Mouse (Mus musculus) C2C12 (cell line): ENCODE measurements around the gene Gm20388. TPM values are rescaled to one million over a fixed set of nuclear protein-coding genes. Genes with fewer than 3 reads are reported as not detected.
A peak's percentile ranks its signal among the peaks of the same experiment; 100 is the strongest.

ENCODE experiments used
- H3K27me3 ChIP-seq: one replicate; pipeline ENCODE4 v1.6.1; 2011; ENCODE audit not compliant: control insufficient read depth, insufficient read depth, insufficient read length
- H3K36me3 ChIP-seq: one replicate; pipeline ENCODE4 v1.6.1; 2011; ENCODE audit not compliant: control insufficient read depth, insufficient read depth
- H3K4me3 ChIP-seq: one replicate; pipeline ENCODE4 v1.5.1; 2011; ENCODE audit warnings: mild to moderate bottlenecking, control low read depth; ENCODE audit not compliant: poor library complexity, insufficient read depth, severe bottlenecking
- H3K79me2 ChIP-seq: one replicate; pipeline ENCODE4 v1.6.1; 2011; ENCODE audit not compliant: control insufficient read depth, insufficient read depth
- H3K79me3 ChIP-seq: one replicate; pipeline ENCODE4 v1.6.1; 2011; ENCODE audit warnings: low read depth, control low read depth
- H3ac ChIP-seq: one replicate; pipeline ENCODE3; 2011; ENCODE audit warnings: low read depth; ENCODE audit not compliant: control insufficient read depth, insufficient read length
- CEBPB ChIP-seq: IDR thresholded peaks from one replicate; pipeline ENCODE4 v1.6.1; 2011; ENCODE audit warnings: low read depth, mild to moderate bottlenecking, control low read depth, moderate library complexity
- CTCF ChIP-seq: IDR thresholded peaks from one replicate; pipeline ENCODE4 v1.5.1; 2011; ENCODE audit not compliant: control insufficient read depth, insufficient read depth, insufficient read length
- FOSL1 ChIP-seq: IDR thresholded peaks from one replicate; pipeline ENCODE4 v1.8.0; 2011; ENCODE audit warnings: mild to moderate bottlenecking, low read length; ENCODE audit not compliant: poor library complexity, insufficient read depth, severe bottlenecking
- MAX ChIP-seq: IDR thresholded peaks from one replicate; pipeline ENCODE4 v1.6.1; 2011; ENCODE audit warnings: mild to moderate bottlenecking, control low read depth
- MYOD1 ChIP-seq: IDR thresholded peaks from one replicate; pipeline ENCODE4 v1.6.1; 2011; ENCODE audit warnings: low read depth; ENCODE audit not compliant: control insufficient read depth, insufficient read length
- MYOG ChIP-seq: IDR thresholded peaks from one replicate; pipeline ENCODE4 v1.6.1; 2011; ENCODE audit not compliant: control insufficient read depth, insufficient read length; ENCODE audit errors: extremely low read depth
- USF1 ChIP-seq: IDR thresholded peaks from one replicate; pipeline ENCODE4 v1.6.1; 2011; ENCODE audit warnings: low read depth, mild to moderate bottlenecking, control low read depth, moderate library complexity
- polyA plus RNA-seq: library from polyadenylated mRNA; unstranded; fragments of >200 nt; fragmentation: generic; extraction: Trizol; gene quantifications from one replicate; pipeline ENCODE4 v1.2.1, GENCODE M21; 2012; ENCODE audit warnings: missing spikeins

Gm20388 gene
- polyA plus RNA-seq, 1 experiment: 15.0 TPM

DNA sequence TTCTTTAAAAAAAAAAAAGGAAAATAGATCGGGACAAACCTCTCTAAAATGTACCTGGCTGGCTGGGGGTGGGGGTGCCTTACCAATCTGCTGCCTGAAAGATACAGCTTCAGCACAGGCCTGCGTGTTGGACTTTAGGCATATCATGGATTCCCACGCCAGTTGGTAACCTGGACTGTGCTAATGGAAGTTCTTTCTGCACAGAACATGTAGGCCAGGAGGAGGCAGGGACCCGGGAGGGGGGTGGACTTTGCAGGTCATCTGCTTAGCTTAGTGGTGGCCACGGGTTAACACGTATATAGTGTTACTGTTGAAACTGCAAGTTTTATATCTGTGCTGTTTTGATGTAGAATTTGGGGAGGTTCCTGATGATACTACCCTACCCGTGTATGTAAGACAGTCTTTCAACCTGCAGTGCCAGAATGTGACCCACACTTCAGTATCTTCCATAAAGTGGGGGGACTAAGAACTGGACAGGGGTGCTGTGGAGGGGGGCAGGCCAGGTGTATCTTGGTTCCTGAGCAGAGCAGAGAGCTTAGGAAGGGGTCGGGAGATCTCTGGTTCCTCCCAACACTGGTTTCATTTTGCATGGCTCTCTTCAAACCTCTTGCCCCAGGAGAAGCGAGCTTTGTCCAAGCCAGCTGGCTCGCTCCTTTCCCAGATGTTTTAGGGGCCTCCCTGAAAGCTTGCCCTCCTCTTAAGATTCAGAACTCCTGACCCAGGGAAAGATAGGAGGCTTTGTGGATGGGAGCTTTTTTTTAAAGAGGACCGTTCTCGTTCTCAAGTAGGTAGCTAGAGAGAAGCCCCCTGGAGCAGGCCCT lies 1209.2 kb downstream of the Gm20388 start:
- TF ChIP-seq USF1 (no peak), FOSL1 (no peak), MYOG (no peak), MAX (no peak), CEBPB (no peak), MYOD1 (no peak), CTCF (no peak)
- Histone ChIP-seq H3K27me3 (no peaks in the 10 kb centered on the region), H3K4me3 (peak overlapping the region; percentile 68)

DNA sequence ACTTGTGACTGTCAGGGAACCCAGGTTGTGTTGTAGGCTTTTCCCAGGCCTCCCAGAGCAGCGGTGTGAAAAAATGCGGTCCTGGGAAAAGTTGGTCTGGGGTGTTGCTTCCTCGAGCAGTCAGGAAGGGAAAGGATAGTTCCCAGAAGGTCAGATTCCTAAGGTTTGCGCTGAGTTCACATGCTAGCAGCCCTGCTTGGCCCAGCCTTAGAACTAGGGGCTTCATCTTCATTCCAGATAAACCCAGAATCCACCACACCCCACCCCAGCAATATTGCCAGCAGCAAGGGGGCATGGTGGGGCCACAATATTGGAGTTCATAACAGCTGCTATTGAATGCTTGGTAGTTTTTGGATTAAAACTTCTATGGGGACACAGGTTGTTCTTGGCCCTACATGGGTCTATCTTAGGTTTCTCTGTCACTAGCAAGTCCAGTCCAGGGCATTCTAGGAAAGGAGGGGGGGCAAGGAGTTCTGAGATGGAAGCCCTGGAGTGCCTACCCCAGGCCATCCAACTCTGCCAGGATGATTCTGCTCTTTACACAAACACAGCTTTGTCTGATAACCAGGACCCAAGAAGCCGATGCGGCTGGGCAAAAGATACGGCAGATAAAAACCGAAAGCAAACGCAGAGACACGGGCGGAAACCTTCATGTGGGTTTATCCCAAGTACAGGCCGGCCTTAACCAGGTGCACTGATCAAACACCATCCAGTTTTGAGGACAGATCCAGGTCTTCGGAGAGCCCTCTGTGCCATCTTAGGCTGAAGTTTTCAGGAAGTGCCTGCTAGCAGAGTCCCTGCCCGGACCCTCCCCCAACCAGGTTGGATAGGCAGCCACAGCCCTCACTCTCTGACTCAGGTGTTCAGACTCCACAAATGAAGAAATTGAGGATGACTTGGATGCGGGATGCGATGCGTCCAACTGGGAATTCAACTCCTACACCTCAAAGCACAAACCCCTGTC lies 1210.1 kb downstream of the Gm20388 start:
- Histone ChIP-seq H3K79me3 (peaks cover 47% of the 10 kb centered on the region), H3K79me2 (peaks cover 82% of the 10 kb centered on the region), H3K36me3 (peaks cover 21% of the 10 kb centered on the region), H3ac (peak overlapping the region; percentile 64), H3K27me3 (no peaks in the 10 kb centered on the region), H3K4me3 (peak overlapping the region; percentile 68)
- no peak for TF ChIP-seq CEBPB
- no peak for TF ChIP-seq MAX
- TF ChIP-seq MYOD1: no peak
- TF ChIP-seq MYOG: no peak
- no peak for TF ChIP-seq USF1
- no peak for TF ChIP-seq CTCF
- no peak for TF ChIP-seq FOSL1

More for the DNA sequence above, 1209.2 kb downstream of the Gm20388 start:
- Histone ChIP-seq H3K79me2 (peaks cover 80% of the 10 kb centered on the region), H3ac (peak overlapping the region; percentile 64), H3K79me3 (peaks cover 47% of the 10 kb centered on the region), H3K36me3 (peaks cover 21% of the 10 kb centered on the region)

DNA sequence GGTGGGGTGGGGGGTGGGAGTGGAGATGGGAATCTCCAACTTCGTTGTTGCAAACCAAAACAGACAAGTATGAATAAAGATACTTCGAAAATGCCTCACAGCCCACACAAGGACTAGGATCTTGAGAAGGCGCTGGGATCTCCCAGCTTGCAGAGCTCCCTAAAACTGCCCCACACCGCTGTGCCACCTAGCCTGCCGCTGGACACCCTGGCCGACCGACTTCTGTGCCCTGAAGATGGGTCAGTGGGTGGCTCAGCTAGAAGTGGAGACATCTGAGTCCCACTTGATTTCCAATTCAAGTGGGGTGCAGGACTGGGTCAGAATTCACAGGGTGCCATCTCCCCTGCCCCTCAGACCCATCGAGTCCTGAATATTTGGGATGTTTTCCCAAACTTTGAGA lies 1211.1 kb downstream of the Gm20388 start:
- Histone ChIP-seq H3K79me3 (peaks cover 47% of the 10 kb centered on the region), H3K4me3 (no peak overlapping the region), H3K79me2 (peaks cover 85% of the 10 kb centered on the region), H3ac (no peak overlapping the region), H3K27me3 (no peaks in the 10 kb centered on the region), H3K36me3 (peaks cover 21% of the 10 kb centered on the region)
- TF ChIP-seq MAX: no peak
- TF ChIP-seq CTCF: no peak
- TF ChIP-seq USF1: no peak
- no peak for TF ChIP-seq MYOG
- TF ChIP-seq CEBPB: no peak
- TF ChIP-seq FOSL1: no peak
- no peak for TF ChIP-seq MYOD1

DNA sequence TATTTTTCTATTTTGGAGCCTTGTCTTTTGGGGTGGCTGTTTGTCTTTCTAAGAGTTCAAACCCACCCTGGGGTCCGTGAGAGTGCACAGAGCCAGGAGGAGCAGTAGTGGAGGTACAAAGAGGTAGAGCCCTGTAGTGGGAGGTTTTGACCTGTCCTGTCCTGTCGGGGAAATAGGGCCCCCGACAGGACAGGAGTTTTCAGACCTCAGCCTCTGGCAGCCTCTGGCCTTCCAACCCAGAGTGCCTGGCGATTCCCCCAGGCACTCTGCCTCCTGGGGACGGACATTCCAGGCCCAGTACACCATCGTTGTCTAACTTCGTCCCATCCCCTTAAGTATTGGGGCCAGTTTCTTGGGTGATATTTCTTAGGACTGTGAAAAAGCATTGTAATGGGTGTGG lies 1211.7 kb downstream of the Gm20388 start:
- Histone ChIP-seq H3K79me2 (peaks cover 78% of the 10 kb centered on the region), H3ac (no peak overlapping the region), H3K79me3 (peaks cover 44% of the 10 kb centered on the region), H3K36me3 (peaks cover 21% of the 10 kb centered on the region), H3K4me3 (no peak overlapping the region), H3K27me3 (no peaks in the 10 kb centered on the region)
- TF ChIP-seq USF1 (no peak), MAX (no peak), MYOG (no peak), CTCF (no peak), MYOD1 (no peak), FOSL1 (no peak), CEBPB (no peak)

DNA sequence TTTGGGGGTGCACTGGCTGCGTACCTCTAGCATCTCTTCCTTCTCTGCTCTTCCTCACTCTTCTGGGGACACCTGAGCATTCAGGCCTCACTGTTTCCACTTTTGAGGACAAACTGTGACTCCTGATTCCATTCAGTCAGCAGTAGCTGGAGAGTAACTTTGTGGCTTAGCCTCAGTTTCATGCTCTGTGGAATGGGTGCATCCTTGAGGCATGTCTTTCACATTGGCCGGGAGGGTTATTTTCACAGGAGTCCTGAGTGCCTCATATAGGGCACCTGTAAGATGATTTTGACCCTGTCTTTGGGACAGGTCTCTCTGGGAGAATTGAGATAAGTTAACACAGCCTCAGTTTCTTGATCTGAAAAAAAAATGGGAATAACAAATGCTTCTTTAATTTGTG lies 1212.5 kb downstream of the Gm20388 start:
- H3K4me3 ChIP-seq: no peak overlapping the region
- H3K36me3 ChIP-seq: peaks cover 21% of the 10 kb centered on the region
- H3ac ChIP-seq: no peak overlapping the region
- H3K27me3 ChIP-seq: no peaks in the 10 kb centered on the region
- peaks cover 71% of the 10 kb centered on the region for H3K79me2 ChIP-seq
- H3K79me3 ChIP-seq: peaks cover 39% of the 10 kb centered on the region
- no peak for TF ChIP-seq CTCF
- TF ChIP-seq CEBPB: no peak
- TF ChIP-seq USF1: no peak
- no peak for TF ChIP-seq MAX
- no peak for TF ChIP-seq MYOG
- no peak for TF ChIP-seq FOSL1
- TF ChIP-seq MYOD1: no peak
